Comparison of ENCODE assay signal across 10 mouse cellular contexts in genomic region chr16:18394056-18394455, GRCm38 (mm10). TPM values are rescaled to one million over a fixed set of nuclear protein-coding genes. Genes with fewer than 3 reads are reported as not detected.
DNase-seq lines count a peak whose midpoint lies in the region; ATAC-seq lines count a peak whose summit lies in the region.
"Had no signal": no experiment of that assay in that cellular context is flagged by ENCODE, and none has a peak within 500 bp of the region (broad histone marks: within the 10 kb centered on the region; RNA-seq: fewer than 3 reads in every experiment).

No protein-coding gene starts in this region.

- peak overlapping the region; percentile 95 for H3K27ac ChIP-seq in heart, embryonic 15.5 days
- H3K27ac ChIP-seq in embryonic facial prominence, embryonic 12.5 days: no peak overlapping the region
- peak overlapping the region; percentile 71; the same call in 1 of the 2 replicates for H3K27ac ChIP-seq in hindbrain, embryonic 14.5 days
- peak overlapping the region; percentile 86 for H3K27ac ChIP-seq in midbrain, embryonic 15.5 days

- H3K4me1 ChIP-seq in heart, embryonic 15.5 days (replicated peaks): peaks cover 46% of the 10 kb centered on the region
- H3K4me1 ChIP-seq in embryonic facial prominence, embryonic 12.5 days: peaks cover 32% of the 10 kb centered on the region
- H3K4me1 ChIP-seq in hindbrain, embryonic 14.5 days (replicated peaks; ENCODE audit: control insufficient read depth, insufficient read depth, low read length): peaks cover 41% of the 10 kb centered on the region
- H3K4me1 ChIP-seq in midbrain, embryonic 15.5 days: peaks cover 49% of the 10 kb centered on the region

- intact Hi-C loops in heart, postnatal 10 days (cut with DNase I): no loop called here

- H3K4me3 ChIP-seq in heart, embryonic 15.5 days: peak overlapping the region; percentile 68
- H3K4me3 ChIP-seq in embryonic facial prominence, embryonic 12.5 days: no peak overlapping the region
- H3K4me3 ChIP-seq in hindbrain, embryonic 14.5 days (replicated peaks; ENCODE audit: low read length): peak overlapping the region; percentile 50; the same call in 1 of the 2 replicates
- peak overlapping the region; percentile 65 for H3K4me3 ChIP-seq in midbrain, embryonic 15.5 days

- H3K36me3 ChIP-seq in heart, embryonic 15.5 days: peaks cover 20% of the 10 kb centered on the region
- H3K36me3 ChIP-seq in embryonic facial prominence, embryonic 12.5 days: peaks cover 25% of the 10 kb centered on the region
- peaks cover 29% of the 10 kb centered on the region for H3K36me3 ChIP-seq in hindbrain, embryonic 14.5 days (replicated peaks; ENCODE audit: control insufficient read depth, insufficient read depth)
- H3K36me3 ChIP-seq in midbrain, embryonic 15.5 days (replicated peaks): peaks cover 14% of the 10 kb centered on the region

- no peak for DNase-seq in heart, postnatal 10 days
- DNase-seq in hindbrain, embryonic 14.5 days (ENCODE audit: low spot score): no peak
- DNase-seq in thymus, adult 18-20 months: no peak
- DNase-seq in right cerebral cortex, postnatal 10 days (ENCODE audit: low spot score in 2 of 2): no peak
- DNase-seq: adrenal gland, postnatal 14 days; layer of hippocampus, postnatal 36 days had no signal

- no peaks in the 10 kb centered on the region for H3K27me3 ChIP-seq in heart, embryonic 15.5 days
- H3K27me3 ChIP-seq in embryonic facial prominence, embryonic 12.5 days: no peaks in the 10 kb centered on the region
- H3K27me3 ChIP-seq in hindbrain, embryonic 14.5 days (ENCODE audit: control insufficient read depth, insufficient read depth, low read length): no peaks in the 10 kb centered on the region
- H3K27me3 ChIP-seq in midbrain, embryonic 15.5 days (replicated peaks): no peaks in the 10 kb centered on the region

- WGBS in heart, embryonic 15.5 days: 64% methylated on average over 3 of the region's 3 CpGs
- WGBS in embryonic facial prominence, embryonic 12.5 days: 80% methylated on average over 3 of the region's 3 CpGs
- WGBS in hindbrain, embryonic 14.5 days: 55% methylated on average over 3 of the region's 3 CpGs
- WGBS in midbrain, embryonic 15.5 days: 53% methylated on average over 3 of the region's 3 CpGs

- peak overlapping the region; percentile 94 for H3K4me2 ChIP-seq in heart, embryonic 15.5 days
- H3K4me2 ChIP-seq in embryonic facial prominence, embryonic 12.5 days (replicated peaks): peak overlapping the region; percentile 90
- H3K4me2 ChIP-seq in hindbrain, embryonic 14.5 days (replicated peaks): peak overlapping the region; percentile 78
- peak overlapping the region; percentile 70 for H3K4me2 ChIP-seq in midbrain, embryonic 15.5 days

- no peak for ATAC-seq in heart, embryonic 15.5 days (replicated peaks; ENCODE audit: insufficient number of reproducible peaks, insufficient read depth, low FRiP score, low read depth)
- ATAC-seq in embryonic facial prominence, embryonic 12.5 days (ENCODE audit: insufficient number of reproducible peaks, insufficient read depth, low FRiP score, low TSS enrichment): no peak
- ATAC-seq in hindbrain, embryonic 14.5 days (ENCODE audit: low FRiP score): no peak
- ATAC-seq in midbrain, embryonic 15.5 days (replicated peaks): no peak
- ATAC-seq in megakaryocyte-erythroid progenitor cell, adult 5-6 weeks (replicated peaks; ENCODE audit: low FRiP score, low TSS enrichment, poor library complexity, severe bottlenecking): no peak

- 0 out of 2 replicates have a peak overlapping the region, but pooled peaks have one; percentile 82 for H3K9ac ChIP-seq in heart, embryonic 15.5 days
- H3K9ac ChIP-seq in embryonic facial prominence, embryonic 12.5 days: no peak overlapping the region
- H3K9ac ChIP-seq in hindbrain, embryonic 14.5 days: peak overlapping the region; percentile 68; the same call in 1 of the 2 replicates
- H3K9ac ChIP-seq in midbrain, embryonic 15.5 days: no peak overlapping the region

- no peaks in the 10 kb centered on the region for H3K9me3 ChIP-seq in heart, embryonic 15.5 days (replicated peaks)
- H3K9me3 ChIP-seq in embryonic facial prominence, embryonic 12.5 days: no peaks in the 10 kb centered on the region
- no peaks in the 10 kb centered on the region for H3K9me3 ChIP-seq in hindbrain, embryonic 14.5 days (ENCODE audit: control insufficient read depth, low read length)
- H3K9me3 ChIP-seq in midbrain, embryonic 15.5 days: no peaks in the 10 kb centered on the region

RNA-seq across cellular contexts. Expression of gene Txnrd2, which starts 32.1 kb away (rescaled TPM):
- 35.3 and 37.7 TPM in 2 replicates for polyA plus RNA-seq in heart, embryonic 15.5 days (2015; fragmentation: Nextera tagmentation; extraction: Ambion mirVana)
- total RNA-seq in heart, postnatal 10 days (2021): 10 to 100 TPM; 30.0 to 32.0 TPM
- polyA plus RNA-seq in embryonic facial prominence, embryonic 12.5 days (2016; fragmentation: Nextera tagmentation; extraction: Ambion mirVana): 15.7 and 19.8 TPM in 2 replicates
- 26.0 and 28.2 TPM in 2 replicates for polyA plus RNA-seq in hindbrain, embryonic 14.5 days (2014; fragmentation: Nextera tagmentation; extraction: Ambion mirVana)
- polyA plus RNA-seq in midbrain, embryonic 15.5 days (2015; fragmentation: Nextera tagmentation; extraction: Ambion mirVana): 34.0 and 35.5 TPM in 2 replicates
- 75.4 and 82.3 TPM in 2 replicates for total RNA-seq in megakaryocyte-erythroid progenitor cell, adult 5-6 weeks (2014; fragmentation: Nextera tagmentation)
- total RNA-seq in megakaryocyte-erythroid progenitor cell, adult 5-6 weeks (2017): 97.2 and 145 TPM in 2 replicates

RNA-seq across cellular contexts. Expression of gene Comt, which starts 32.6 kb away (rescaled TPM):
- polyA plus RNA-seq in heart, embryonic 15.5 days (2015; fragmentation: Nextera tagmentation; extraction: Ambion mirVana): 113 and 129 TPM in 2 replicates
- total RNA-seq in heart, postnatal 10 days (2021): 100 to 1,000 TPM; 133 to 156 TPM
- 56.1 and 59.7 TPM in 2 replicates for polyA plus RNA-seq in embryonic facial prominence, embryonic 12.5 days (2016; fragmentation: Nextera tagmentation; extraction: Ambion mirVana)
- 91.6 and 99.4 TPM in 2 replicates for polyA plus RNA-seq in hindbrain, embryonic 14.5 days (2014; fragmentation: Nextera tagmentation; extraction: Ambion mirVana)
- polyA plus RNA-seq in midbrain, embryonic 15.5 days (2015; fragmentation: Nextera tagmentation; extraction: Ambion mirVana): 104 and 107 TPM in 2 replicates
- total RNA-seq in megakaryocyte-erythroid progenitor cell, adult 5-6 weeks (2014; fragmentation: Nextera tagmentation): 84.0 and 105 TPM in 2 replicates
- total RNA-seq in megakaryocyte-erythroid progenitor cell, adult 5-6 weeks (2017): 56.1 and 59.7 TPM in 2 replicates

RNA-seq across cellular contexts. Expression of gene Arvcf, which starts 46.1 kb away (rescaled TPM):
- 28.4 and 40.0 TPM in 2 replicates for polyA plus RNA-seq in heart, embryonic 15.5 days (2015; fragmentation: Nextera tagmentation; extraction: Ambion mirVana)
- 10 to 100 TPM; 25.0 to 33.6 TPM for total RNA-seq in heart, postnatal 10 days (2021)
- polyA plus RNA-seq in embryonic facial prominence, embryonic 12.5 days (2016; fragmentation: Nextera tagmentation; extraction: Ambion mirVana): 44.4 and 47.0 TPM in 2 replicates
- 53.2 and 64.6 TPM in 2 replicates for polyA plus RNA-seq in hindbrain, embryonic 14.5 days (2014; fragmentation: Nextera tagmentation; extraction: Ambion mirVana)
- polyA plus RNA-seq in midbrain, embryonic 15.5 days (2015; fragmentation: Nextera tagmentation; extraction: Ambion mirVana): 94.4 and 99.5 TPM in 2 replicates
- total RNA-seq in megakaryocyte-erythroid progenitor cell, adult 5-6 weeks (2014; fragmentation: Nextera tagmentation): 14.0 and 16.5 TPM in 2 replicates
- 14.3 and 19.4 TPM in 2 replicates for total RNA-seq in megakaryocyte-erythroid progenitor cell, adult 5-6 weeks (2017)

RNA-seq across cellular contexts. Expression of gene Tango2, which starts 46.2 kb away (rescaled TPM):
- 61.4 and 61.5 TPM in 2 replicates for polyA plus RNA-seq in heart, embryonic 15.5 days (2015; fragmentation: Nextera tagmentation; extraction: Ambion mirVana)
- 10 to 100 TPM; 62.7 to 65.3 TPM for total RNA-seq in heart, postnatal 10 days (2021)
- 22.5 and 30.1 TPM in 2 replicates for polyA plus RNA-seq in embryonic facial prominence, embryonic 12.5 days (2016; fragmentation: Nextera tagmentation; extraction: Ambion mirVana)
- 94.5 and 97.9 TPM in 2 replicates for polyA plus RNA-seq in hindbrain, embryonic 14.5 days (2014; fragmentation: Nextera tagmentation; extraction: Ambion mirVana)
- polyA plus RNA-seq in midbrain, embryonic 15.5 days (2015; fragmentation: Nextera tagmentation; extraction: Ambion mirVana): 74.3 and 83.1 TPM in 2 replicates
- total RNA-seq in megakaryocyte-erythroid progenitor cell, adult 5-6 weeks (2014; fragmentation: Nextera tagmentation): 76.7 and 91.5 TPM in 2 replicates
- total RNA-seq in megakaryocyte-erythroid progenitor cell, adult 5-6 weeks (2017): 16.9 and 20.4 TPM in 2 replicates

Comparison
In these comparisons a context has a peak if more than half of its experiments do, and no peak if none do; other contexts are left out.
1. H3K9ac ChIP-seq: peak in heart, embryonic 15.5 days (single experiment) and hindbrain, embryonic 14.5 days (single experiment); none in embryonic facial prominence, embryonic 12.5 days (single experiment) and midbrain, embryonic 15.5 days (single experiment).
2. Peak in every context shown above with its lines, with median percentiles within 50 percentile points of each other: H3K4me2 ChIP-seq.